Mouse (Mus musculus) liver, embryonic 16.5 days (tissue): ENCODE measurements around the gene Nxpe5. TPM values are rescaled to one million over a fixed set of nuclear protein-coding genes. Genes with fewer than 3 reads are reported as not detected.

Experiments
- ATAC-seq: fragments of 200-750 bp; cut with Nextera tagmentation; 2 replicates; pipeline ENCODE4 v1.8.0; 2017; ENCODE audit warnings: low read depth, mild to moderate bottlenecking, moderate number of reproducible peaks, moderate library complexity
- H3K27ac ChIP-seq: fragments of 300-500 bp; sonication (generic); 2 replicates; pipeline ENCODE4 v1.5.1; 2014; ENCODE audit warnings: mild to moderate bottlenecking, low read length
- H3K27me3 ChIP-seq: fragments of 300-500 bp; sonication (generic); 2 replicates; pipeline ENCODE4 v1.6.1; 2014; ENCODE audit warnings: low read depth, low read length, mixed read lengths; ENCODE audit not compliant: control insufficient read depth, insufficient read depth
- H3K36me3 ChIP-seq: fragments of 300-500 bp; sonication (generic); 2 replicates; pipeline ENCODE4 v1.6.1; 2014; ENCODE audit warnings: mild to moderate bottlenecking; ENCODE audit not compliant: control insufficient read depth, insufficient read depth
- H3K4me1 ChIP-seq: fragments of 300-500 bp; sonication (generic); 2 replicates; pipeline ENCODE4 v1.6.1; 2014; ENCODE audit warnings: low read depth, low read length, mixed read lengths; ENCODE audit not compliant: control insufficient read depth
- H3K4me2 ChIP-seq: fragments of 300-500 bp; sonication (generic); 2 replicates; pipeline ENCODE4 v1.6.1; 2014; ENCODE audit warnings: low read depth, low read length, mixed read lengths
- H3K4me3 ChIP-seq: fragments of 300-500 bp; sonication (generic); 2 replicates; pipeline ENCODE4 v1.5.1; 2014; ENCODE audit warnings: low read depth, mild to moderate bottlenecking, low read length
- H3K9ac ChIP-seq: fragments of 300-500 bp; sonication (generic); 2 replicates; pipeline ENCODE4 v1.6.1; 2014; ENCODE audit warnings: low read depth, low read length
- H3K9me3 ChIP-seq: fragments of 300-500 bp; sonication (generic); replicated peaks from 2 replicates; pipeline ENCODE4 v1.6.1; 2016; ENCODE audit warnings: low read length; ENCODE audit not compliant: control insufficient read depth
- WGBS: fragments of 180-500 bp; shearing (Covaris S2); extraction: QIAGEN DNeasy Blood & Tissue Kit; methylation state at CpG from one replicate; pipeline ENCODE4 v1.1.7; 2014; ENCODE audit not compliant: insufficient replicate concordance; 5-methylcytosine and 5-hydroxymethylcytosine counted together
- polyA plus RNA-seq: library from polyadenylated mRNA; unstranded; fragments of >200 nt; fragmentation: Nextera tagmentation; extraction: Ambion mirVana; gene quantifications from 2 replicates; pipeline ENCODE4 v1.2.1, GENCODE M21; 2015

Nxpe5 gene
- polyA plus RNA-seq, 1 experiment from 2014 or later = 0.09 TPM

DNA sequence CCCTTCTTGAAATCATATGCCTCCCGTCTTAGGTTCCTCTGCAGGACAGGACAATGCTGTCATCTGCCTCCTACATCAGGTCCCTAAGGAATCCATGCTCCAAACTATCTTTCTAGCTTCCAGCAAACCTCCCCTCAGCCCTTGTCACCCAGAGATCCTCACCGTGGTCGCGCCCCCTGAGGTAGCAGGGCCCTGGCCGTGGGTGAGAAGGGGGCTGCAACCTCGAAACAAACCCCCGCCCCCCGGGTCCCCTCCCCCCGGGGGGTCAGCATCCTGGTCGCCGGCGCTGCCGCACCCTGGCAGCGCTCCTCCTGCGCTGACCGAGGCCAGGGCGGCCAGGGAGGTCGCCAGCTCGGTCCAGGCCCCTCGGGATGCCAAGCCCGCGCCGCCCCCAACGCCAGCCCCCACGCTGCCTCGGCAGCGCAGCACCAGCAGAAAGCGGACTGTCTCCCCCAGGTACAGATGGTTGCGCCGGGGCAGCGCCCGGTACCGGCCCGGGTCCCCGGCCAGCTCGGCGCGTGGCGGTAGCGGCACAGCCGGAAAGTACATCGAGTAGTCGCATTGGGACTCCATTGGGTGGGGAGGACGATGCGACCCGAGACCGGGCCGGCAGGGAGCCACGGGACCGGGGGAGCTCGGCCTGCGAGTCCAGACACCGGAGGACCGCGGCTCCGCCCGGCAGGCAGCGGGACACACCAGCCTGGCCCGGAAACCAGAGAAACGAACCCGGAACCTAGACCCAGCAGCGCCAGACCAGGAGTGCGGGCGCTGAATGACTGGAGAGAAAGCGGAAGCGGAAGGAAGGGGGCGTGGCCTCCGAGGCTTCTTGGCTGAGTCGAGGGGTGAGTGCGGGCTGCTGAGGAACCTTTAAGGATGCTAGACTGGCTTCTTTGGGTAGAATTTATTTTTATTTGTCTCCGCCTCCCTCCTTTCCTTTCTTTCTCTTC is 37.8 kb downstream of the Nxpe5 start, which contains the start of gene BC037034:
Gene BC037034 (minus strand): TSS at position 774 of the 947 bp plus-strand sequence.
- ATAC-seq = peak; percentile 82
- WGBS = under 1% methylated on average over 71 of the region's 71 CpGs
- Histone ChIP-seq H3K9ac (peak within 1 kb of the TSS; percentile 90), H3K4me3 (peak within 1 kb of the TSS; percentile 90), H3K9me3 (no peaks in the 10 kb centered on the region), H3K27ac (peak within 1 kb of the TSS; percentile 76), H3K4me1 (peaks cover 38% of the 10 kb centered on the region), H3K36me3 (peaks cover 5% of the 10 kb centered on the region), H3K4me2 (peak within 1 kb of the TSS; percentile 94), H3K27me3 (no peaks in the 10 kb centered on the region)

DNA sequence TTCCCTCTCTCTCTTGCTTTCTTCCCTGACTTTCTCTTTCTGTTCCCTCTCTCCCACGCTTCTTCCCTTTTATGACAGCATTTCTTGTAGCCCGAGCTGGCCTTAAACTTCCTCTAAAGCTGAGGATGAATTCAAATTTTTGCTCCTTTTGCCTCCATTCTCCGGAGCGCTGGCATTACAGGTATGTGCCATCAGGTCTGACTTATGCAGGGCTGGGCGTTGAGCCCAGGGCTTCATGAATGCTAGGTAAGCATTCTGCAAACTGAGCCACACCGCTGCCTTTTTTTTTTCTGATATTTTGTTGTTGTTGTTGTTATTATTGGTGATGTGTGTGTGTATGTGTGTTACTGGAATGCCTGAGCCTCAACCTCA is 38.5 kb downstream of the Nxpe5 start:
- no peak for ATAC-seq
- H3K27me3 ChIP-seq = no peaks in the 10 kb centered on the region
- H3K9me3 ChIP-seq = no peaks in the 10 kb centered on the region
- 10% methylated on average over 6 of the region's 6 CpGs for whole genome bisulfite sequencing
- H3K4me2 ChIP-seq = peak overlapping the region; percentile 94
- peak overlapping the region; percentile 90 for H3K4me3 ChIP-seq
- peaks cover 5% of the 10 kb centered on the region for H3K36me3 ChIP-seq
- peak overlapping the region; percentile 90 for H3K9ac ChIP-seq
- peak overlapping the region; percentile 76 for H3K27ac ChIP-seq
- peaks cover 37% of the 10 kb centered on the region for H3K4me1 ChIP-seq

DNA sequence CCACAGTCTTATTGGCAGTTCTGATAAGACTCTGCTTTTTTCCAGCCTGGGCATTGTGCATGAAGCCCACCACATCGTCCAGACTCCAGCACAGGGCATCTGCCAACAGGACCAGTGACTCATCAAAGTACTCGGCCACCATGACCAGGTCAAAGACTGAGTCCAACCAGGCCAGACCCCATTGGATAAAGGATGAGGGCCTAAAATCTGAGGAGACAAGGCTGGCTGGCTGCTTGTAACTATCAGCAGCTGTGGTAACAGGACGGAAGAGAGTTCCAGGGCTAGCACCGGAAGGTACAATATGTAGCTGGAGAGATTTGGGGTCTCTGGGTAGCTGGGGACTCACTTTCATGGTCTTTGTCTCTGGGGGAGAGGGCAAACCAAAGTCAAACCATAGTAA is 40.0 kb downstream of the Nxpe5 start:
- H3K4me1 ChIP-seq = peaks cover 25% of the 10 kb centered on the region
- WGBS = 78% methylated on average over 4 of the region's 4 CpGs
- ATAC-seq = no peak

GRCm38 (mm10) chr5:138267114-138267513 is 41.4 kb downstream of the Nxpe5 start:
- Histone ChIP-seq H3K9ac (no peak overlapping the region), H3K9me3 (no peaks in the 10 kb centered on the region), H3K4me2 (no peak overlapping the region), H3K27me3 (peaks cover 14% of the 10 kb centered on the region), H3K27ac (no peak overlapping the region), H3K4me1 (peaks cover 12% of the 10 kb centered on the region), H3K36me3 (no peaks in the 10 kb centered on the region), H3K4me3 (no peak overlapping the region)
- ATAC-seq = no peak
- 72% methylated on average over 3 of the region's 3 CpGs for WGBS

More for the DNA sequence above, 40.0 kb downstream of the Nxpe5 start:
- H3K27me3 ChIP-seq = peaks cover 2% of the 10 kb centered on the region; the same call in 1 of the 2 replicates
- no peak overlapping the region for H3K27ac ChIP-seq
- peaks cover 3% of the 10 kb centered on the region for H3K36me3 ChIP-seq
- no peaks in the 10 kb centered on the region for H3K9me3 ChIP-seq
- H3K4me3 ChIP-seq = no peak overlapping the region
- H3K9ac ChIP-seq = no peak overlapping the region
- no peak overlapping the region for H3K4me2 ChIP-seq

DNA sequence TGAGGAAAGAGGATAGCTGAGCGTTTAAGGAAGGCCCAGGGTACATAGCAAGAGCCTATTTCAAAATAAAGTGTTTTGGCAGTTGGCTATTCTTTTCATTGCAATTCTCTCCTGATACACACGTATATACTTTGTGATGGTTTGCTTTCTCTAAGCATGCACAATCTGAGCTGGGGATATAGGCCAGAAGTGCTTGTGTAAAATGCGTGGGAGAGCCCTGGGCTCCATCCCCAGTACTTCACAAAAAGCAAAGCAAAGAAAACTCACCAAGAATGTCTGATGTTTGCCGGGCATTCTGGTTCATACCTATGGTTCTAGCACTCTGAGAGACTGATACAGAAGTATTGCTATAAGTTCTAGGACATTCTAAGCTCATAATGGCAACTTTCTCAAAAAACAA is 43.3 kb downstream of the Nxpe5 start:
- Histone ChIP-seq H3K9ac (no peak overlapping the region), H3K9me3 (no peaks in the 10 kb centered on the region), H3K36me3 (no peaks in the 10 kb centered on the region), H3K27ac (no peak overlapping the region), H3K4me3 (no peak overlapping the region), H3K4me2 (no peak overlapping the region), H3K4me1 (no peaks in the 10 kb centered on the region; the same call in 1 of the 2 replicates), H3K27me3 (peaks cover 23% of the 10 kb centered on the region)
- 57% methylated on average over 4 of the region's 4 CpGs for WGBS
- ATAC-seq = no peak

GRCm38 (mm10) chr5:138271232-138271631 is 45.5 kb downstream of the Nxpe5 start:
- Histone ChIP-seq H3K9me3 (no peaks in the 10 kb centered on the region), H3K36me3 (no peaks in the 10 kb centered on the region), H3K27ac (no peak overlapping the region), H3K4me1 (no peaks in the 10 kb centered on the region), H3K9ac (no peak overlapping the region), H3K4me2 (no peak overlapping the region), H3K4me3 (no peak overlapping the region), H3K27me3 (peaks cover 26% of the 10 kb centered on the region)
- no peak for ATAC-seq
- 44% methylated on average over 3 of the region's 3 CpGs for whole genome bisulfite sequencing

DNA sequence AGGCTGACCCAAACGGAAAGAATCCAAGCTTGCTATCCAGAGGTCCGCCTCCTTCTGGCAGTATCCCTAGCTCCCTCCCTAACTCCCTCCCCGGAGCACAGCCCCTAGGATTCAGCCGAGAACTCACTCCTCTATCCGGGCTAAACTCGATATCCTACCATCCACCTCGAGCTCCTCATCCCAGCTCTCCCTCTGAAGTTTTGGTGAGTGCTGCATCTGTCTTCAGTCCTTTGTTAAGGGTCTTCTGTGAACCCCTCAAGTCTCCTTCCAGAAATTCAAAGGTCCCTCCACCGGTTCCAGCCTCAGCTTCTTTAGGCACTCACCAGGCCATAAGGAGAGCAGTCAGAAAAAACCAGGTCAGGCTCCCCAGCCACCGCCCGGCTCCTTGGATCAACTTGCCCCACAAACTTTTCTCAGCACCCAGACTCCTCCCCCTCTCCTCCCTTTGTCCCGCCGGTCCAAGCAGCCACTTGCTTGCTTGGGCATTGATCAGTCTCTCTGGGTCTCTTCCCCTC is 46.8 kb downstream of the Nxpe5 start, which contains the start of gene Gal3st4:
Gene Gal3st4 (minus strand): TSS at position 432 of the 515 bp plus-strand sequence.
- Histone ChIP-seq H3K9ac (no peak within 1 kb of the TSS), H3K27ac (no peak within 1 kb of the TSS), H3K36me3 (no peaks in the 10 kb centered on the region), H3K27me3 (peaks cover 26% of the 10 kb centered on the region), H3K4me2 (no peak within 1 kb of the TSS), H3K9me3 (no peaks in the 10 kb centered on the region), H3K4me3 (no peak within 1 kb of the TSS), H3K4me1 (no peaks in the 10 kb centered on the region)
- ATAC-seq = no peak
- WGBS = 21% methylated on average over 12 of the region's 12 CpGs

- 55% methylated on average over 8 of the region's 8 CpGs for WGBS
- ATAC-seq = no peak
Observed at GRCm38 (mm10) chr5:138274186-138274585, 48.5 kb downstream of the Nxpe5 start.

More at GRCm38 (mm10) chr5:138274186-138274585, 48.5 kb downstream of the Nxpe5 start:
- Histone ChIP-seq H3K9me3 (no peaks in the 10 kb centered on the region), H3K9ac (no peak overlapping the region), H3K4me1 (no peaks in the 10 kb centered on the region; the same call in 1 of the 2 replicates), H3K27me3 (peaks cover 31% of the 10 kb centered on the region), H3K36me3 (no peaks in the 10 kb centered on the region), H3K4me2 (no peak overlapping the region), H3K4me3 (no peak overlapping the region), H3K27ac (no peak overlapping the region)
